Mouse (Mus musculus): ENCODE results near the gene Ankib1.

Gene Ankib1

GRCm38 (mm10) chr5:3646539-3646938, 156.2 kb downstream of the Ankib1 start:
- no peak for DNase-seq (ENCODE audit: low spot score)

GRCm38 (mm10) chr5:3645326-3645725, 157.4 kb downstream of the Ankib1 start:
- DNase-seq (ENCODE audit: low spot score): no peak

GRCm38 (mm10) chr5:3644621-3645020, 158.1 kb downstream of the Ankib1 start:
- no peak for DNase-seq (ENCODE audit: low spot score)
